Mouse (Mus musculus) stomach, embryonic 14.5 days (tissue): ENCODE measurements around the gene Zfp13. TPM values are rescaled to one million over a fixed set of nuclear protein-coding genes. Genes with fewer than 3 reads are reported as not detected.

ENCODE experiments used
- ATAC-seq: fragments of 200-750 bp; cut with Nextera tagmentation; 2 replicates; pipeline ENCODE4 v1.8.0; 2017; ENCODE audit warnings: low read depth, moderate TSS enrichment; ENCODE audit not compliant: insufficient number of reproducible peaks, insufficient read depth, low FRiP score
- H3K27ac ChIP-seq: fragments of 300-500 bp; sonication (generic); 2 replicates; pipeline ENCODE4 v1.5.1; 2014; ENCODE audit warnings: mild to moderate bottlenecking, low read length, moderate library complexity, mixed read lengths
- H3K27me3 ChIP-seq: fragments of 300-500 bp; sonication (generic); 2 replicates; pipeline ENCODE4 v1.6.1; 2014; ENCODE audit warnings: low read length, control low read depth, mixed read lengths; ENCODE audit not compliant: control insufficient read depth, insufficient read depth
- H3K36me3 ChIP-seq: fragments of 300-500 bp; sonication (generic); 2 replicates; pipeline ENCODE4 v1.6.1; 2014; ENCODE audit warnings: mild to moderate bottlenecking, control low read depth, low read length, moderate library complexity, mixed read lengths; ENCODE audit not compliant: control insufficient read depth, insufficient read depth
- H3K4me1 ChIP-seq: fragments of 300-500 bp; sonication (generic); 2 replicates; pipeline ENCODE4 v1.6.1; 2014; ENCODE audit warnings: low read length, control low read depth, mixed read lengths; ENCODE audit not compliant: control insufficient read depth, insufficient read depth
- H3K4me2 ChIP-seq: fragments of 300-500 bp; sonication (generic); replicated peaks from 2 replicates; pipeline ENCODE4 v1.6.1; 2014; ENCODE audit warnings: low read depth, low read length, control low read depth
- H3K4me3 ChIP-seq: fragments of 300-500 bp; sonication (generic); 2 replicates; pipeline ENCODE4 v1.5.1; 2014; ENCODE audit warnings: low read depth, low read length, control low read depth
- H3K9ac ChIP-seq: fragments of 300-500 bp; sonication (generic); replicated peaks from 2 replicates; pipeline ENCODE4 v1.6.1; 2014; ENCODE audit warnings: low read depth, mild to moderate bottlenecking, control low read depth, low read length, moderate library complexity, mixed read lengths
- H3K9me3 ChIP-seq: fragments of 300-500 bp; sonication (generic); 2 replicates; pipeline ENCODE4 v1.6.1; 2016; ENCODE audit warnings: low read depth, low read length, control low read depth; ENCODE audit not compliant: control insufficient read depth
- WGBS: fragments of 180-500 bp; shearing (Covaris S2); extraction: QIAGEN DNeasy Blood & Tissue Kit; methylation state at CpG from one replicate; pipeline ENCODE4 v1.1.7; 2014; 5-methylcytosine and 5-hydroxymethylcytosine counted together
- polyA plus RNA-seq: library from polyadenylated mRNA; unstranded; fragments of >200 nt; fragmentation: Nextera tagmentation; extraction: Ambion mirVana; gene quantifications from 2 replicates; pipeline ENCODE4 v1.2.1, GENCODE M21; 2014

The Zfp13 gene
- polyA plus RNA-seq, 1 experiment from 2014 or later: 15.7 TPM

GRCm38 (mm10) chr17:23563595-23564367, 35.5 kb downstream of the Zfp13 start, which contains the start of gene Zfp213:
TSS of gene Zfp213 (minus strand) at chr17:23564238.
- ATAC-seq: peak; percentile 98
- Histone ChIP-seq H3K9ac (peak within 1 kb of the TSS; percentile 95), H3K4me1 (peaks cover 5% of the 10 kb centered on the region; the same call in 1 of the 2 replicates), H3K4me2 (peak within 1 kb of the TSS; percentile 80), H3K27ac (peak within 1 kb of the TSS; percentile 95), H3K4me3 (peak within 1 kb of the TSS; percentile 71), H3K9me3 (no peaks in the 10 kb centered on the region), H3K36me3 (peaks cover 20% of the 10 kb centered on the region), H3K27me3 (no peaks in the 10 kb centered on the region)
- under 1% methylated on average over 59 of the region's 59 CpGs for WGBS

- ATAC-seq: no peak
- no peak overlapping the region for H3K4me3 ChIP-seq
- no peak overlapping the region for H3K9ac ChIP-seq
- H3K4me2 ChIP-seq: no peak overlapping the region
- H3K9me3 ChIP-seq: no peaks in the 10 kb centered on the region
- peaks cover 2% of the 10 kb centered on the region; the same call in 1 of the 2 replicates for H3K4me1 ChIP-seq
- H3K27ac ChIP-seq: no peak overlapping the region
- no peaks in the 10 kb centered on the region for H3K27me3 ChIP-seq
- WGBS: 57% methylated on average over 11 of the region's 11 CpGs
- H3K36me3 ChIP-seq: peaks cover 53% of the 10 kb centered on the region
Measured at GRCm38 (mm10) chr17:23559767-23560166, 39.5 kb downstream of the Zfp13 start.

DNA sequence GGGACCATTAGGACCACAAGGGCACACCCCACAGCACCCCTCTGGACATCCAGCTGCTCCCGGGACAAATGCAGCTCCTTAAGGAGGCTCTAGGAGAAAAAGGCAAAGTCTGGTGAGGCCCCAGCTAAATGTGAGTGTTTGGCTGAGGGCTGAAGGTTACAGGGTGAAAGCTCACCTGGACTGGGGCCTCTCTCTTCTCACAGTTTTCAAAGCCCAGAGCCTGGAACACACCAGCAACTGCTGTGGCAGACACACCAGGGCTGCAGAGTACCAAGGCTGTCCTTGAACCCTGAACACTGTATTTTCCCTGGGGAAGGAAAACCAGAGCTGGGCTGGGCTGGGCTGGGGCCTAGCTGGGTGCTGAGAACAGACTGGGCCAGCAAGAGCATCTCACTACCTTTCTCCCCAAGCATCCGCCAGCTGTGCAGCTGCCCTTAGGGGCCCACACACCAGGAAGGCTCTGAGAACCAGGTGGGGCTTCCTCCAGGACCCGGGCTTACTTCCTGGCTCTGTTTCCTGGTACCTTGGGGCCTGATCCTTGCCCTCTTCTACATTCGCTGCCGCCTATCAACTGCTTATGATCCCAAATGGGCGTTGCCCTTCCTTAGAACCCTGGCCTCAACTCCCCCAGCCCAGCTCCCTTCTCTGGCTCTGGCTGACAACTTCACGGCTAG, 43.9 kb downstream of the Zfp13 start:
- Histone ChIP-seq H3K4me2 (no peak overlapping the region), H3K36me3 (peaks cover 47% of the 10 kb centered on the region)

DNA sequence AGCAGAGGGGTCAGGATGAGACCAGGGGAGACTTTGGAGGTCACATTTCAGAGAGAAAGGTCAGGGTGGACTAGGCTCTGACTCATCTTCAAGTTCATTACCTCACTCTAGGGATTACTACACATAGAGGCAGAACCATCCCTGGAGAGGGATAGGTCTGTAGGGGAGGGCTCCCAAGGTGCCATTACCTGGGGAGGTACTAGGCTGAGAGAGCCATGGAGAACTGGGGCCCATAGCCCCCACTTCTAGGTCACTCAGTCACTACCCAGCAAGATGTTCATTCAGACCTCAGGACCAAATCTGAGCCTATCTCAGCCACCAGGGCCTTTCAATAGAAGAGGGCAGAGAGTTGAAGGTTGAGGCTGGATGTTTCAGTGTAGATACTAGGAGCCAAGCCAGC, 45.0 kb downstream of the Zfp13 start:
- Histone ChIP-seq H3K4me3 (no peak overlapping the region), H3K9me3 (no peaks in the 10 kb centered on the region), H3K4me1 (peaks cover 7% of the 10 kb centered on the region; the same call in 1 of the 2 replicates), H3K9ac (no peak overlapping the region), H3K27ac (no peak overlapping the region), H3K4me2 (no peak overlapping the region), H3K27me3 (no peaks in the 10 kb centered on the region), H3K36me3 (peaks cover 40% of the 10 kb centered on the region)
- ATAC-seq: no peak

More for the DNA sequence above, 43.9 kb downstream of the Zfp13 start:
- 80% methylated on average over 7 of the region's 7 CpGs for WGBS
- no peak for ATAC-seq
- Histone ChIP-seq H3K4me3 (no peak overlapping the region), H3K4me1 (peaks cover 7% of the 10 kb centered on the region; the same call in 1 of the 2 replicates), H3K9me3 (no peaks in the 10 kb centered on the region), H3K9ac (no peak overlapping the region), H3K27ac (no peak overlapping the region), H3K27me3 (no peaks in the 10 kb centered on the region)

DNA sequence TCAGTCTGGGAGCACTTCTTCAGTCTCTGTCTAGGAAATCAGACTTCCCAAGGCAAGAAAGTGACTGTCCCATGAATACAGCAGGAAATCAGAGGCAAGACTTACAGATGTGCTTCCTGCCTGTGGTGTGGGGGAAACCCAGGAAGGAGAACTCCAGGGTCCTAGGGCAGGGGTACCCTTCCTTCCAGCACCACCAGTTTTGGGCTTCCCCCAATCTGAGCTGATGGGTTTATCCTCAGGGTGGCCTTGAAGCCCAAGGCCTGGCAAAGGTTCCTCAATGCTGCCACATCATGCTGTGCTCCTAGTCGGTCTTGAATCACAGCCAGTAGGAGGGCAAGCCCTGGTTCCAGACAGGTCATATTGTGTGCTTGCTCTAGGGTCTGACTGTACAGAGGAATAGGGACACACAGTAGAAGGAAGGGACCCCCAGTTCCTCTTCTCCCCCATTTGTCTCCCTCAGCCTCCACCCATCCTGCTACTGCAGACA, 45.6 kb downstream of the Zfp13 start:
- no peak for ATAC-seq
- 52% methylated on average over 1 of the region's 1 CpGs for WGBS
- Histone ChIP-seq H3K4me1 (peaks cover 7% of the 10 kb centered on the region; the same call in 1 of the 2 replicates), H3K36me3 (peaks cover 34% of the 10 kb centered on the region; the same call in 1 of the 2 replicates), H3K27ac (no peak overlapping the region), H3K9ac (no peak overlapping the region), H3K27me3 (no peaks in the 10 kb centered on the region), H3K9me3 (no peaks in the 10 kb centered on the region), H3K4me3 (no peak overlapping the region), H3K4me2 (no peak overlapping the region)

GRCm38 (mm10) chr17:23552896-23553633, 46.2 kb downstream of the Zfp13 start:
- Histone ChIP-seq H3K9me3 (no peaks in the 10 kb centered on the region), H3K4me2 (no peak overlapping the region), H3K27ac (no peak overlapping the region), H3K4me1 (peaks cover 7% of the 10 kb centered on the region; the same call in 1 of the 2 replicates), H3K27me3 (no peaks in the 10 kb centered on the region), H3K9ac (no peak overlapping the region), H3K4me3 (no peak overlapping the region), H3K36me3 (peaks cover 27% of the 10 kb centered on the region; the same call in 1 of the 2 replicates)
- no peak for ATAC-seq
- 82% methylated on average over 8 of the region's 8 CpGs for WGBS

- no peaks in the 10 kb centered on the region for H3K27me3 ChIP-seq
- H3K27ac ChIP-seq: no peak overlapping the region
- peaks cover 7% of the 10 kb centered on the region; the same call in 1 of the 2 replicates for H3K4me1 ChIP-seq
- no peaks in the 10 kb centered on the region for H3K9me3 ChIP-seq
- no peak overlapping the region for H3K4me3 ChIP-seq
- H3K4me2 ChIP-seq: no peak overlapping the region
- ATAC-seq: no peak
- no peak overlapping the region for H3K9ac ChIP-seq
- WGBS: 54% methylated on average over 5 of the region's 5 CpGs
- peaks cover 16% of the 10 kb centered on the region; the same call in 1 of the 2 replicates for H3K36me3 ChIP-seq
Measured at GRCm38 (mm10) chr17:23551963-23552362, 47.3 kb downstream of the Zfp13 start.

- H3K27ac ChIP-seq: peak overlapping the region; percentile 66; the same call in 1 of the 2 replicates
- ATAC-seq: no peak
- no peaks in the 10 kb centered on the region for H3K9me3 ChIP-seq
- peak overlapping the region; percentile 51 for H3K9ac ChIP-seq
- no peaks in the 10 kb centered on the region for H3K27me3 ChIP-seq
- H3K4me2 ChIP-seq: peak overlapping the region; percentile 75
- peak overlapping the region; percentile 47 for H3K4me3 ChIP-seq
- H3K4me1 ChIP-seq: peaks cover 7% of the 10 kb centered on the region; the same call in 1 of the 2 replicates
- H3K36me3 ChIP-seq: peaks cover 12% of the 10 kb centered on the region; the same call in 1 of the 2 replicates
Measured at GRCm38 (mm10) chr17:23551416-23551815, 47.9 kb downstream of the Zfp13 start.
